Mouse (Mus musculus): ENCODE data around the gene a. TPM values are rescaled to one million over a fixed set of nuclear protein-coding genes. Genes with fewer than 3 reads are reported as not detected.
"Not testable (repeated sequence)": the region's sequence is repeated elsewhere in the genome, so short reads cannot be mapped to it uniquely, and the experiment has no call there.

The a gene
- polyA plus RNA-seq, 1 experiment from 2014 or later, result 1.3 TPM

- ATAC-seq (ENCODE audit: low FRiP score) (no peak), DNase-seq (ENCODE audit: low spot score) (no peak)
- Histone ChIP-seq H3K27ac (ENCODE audit: low read depth, low read length) (no peak overlapping the region), H3K4me1 (replicated peaks; ENCODE audit: control insufficient read depth, insufficient read depth, low read length) (no peaks in the 10 kb centered on the region), H3K9me3 (ENCODE audit: control insufficient read depth, low read length) (no peaks in the 10 kb centered on the region), H3K9ac (ENCODE audit: low read depth, low read length) (no peak overlapping the region), H3K36me3 (ENCODE audit: control insufficient read depth, insufficient read depth, low read length) (no peaks in the 10 kb centered on the region), H3K4me3 (ENCODE audit: low read depth, low read length) (no peak overlapping the region), H3K4me2 (replicated peaks; ENCODE audit: low read depth, low read length) (no peak overlapping the region), H3K27me3 (ENCODE audit: control insufficient read depth, insufficient read depth, low read length) (no peaks in the 10 kb centered on the region)
- WGBS, result 85% methylated on average over 5 of the region's 5 CpGs
Measured at GRCm38 (mm10) chr2:154959486-154959885, 168.3 kb downstream of the a start.

- Histone ChIP-seq H3K4me3 (ENCODE audit: low read depth, low read length) (no peak overlapping the region), H3K4me2 (replicated peaks; ENCODE audit: low read depth, low read length) (no peak overlapping the region), H3K9ac (ENCODE audit: low read depth, low read length) (no peak overlapping the region), H3K27me3 (ENCODE audit: control insufficient read depth, insufficient read depth, low read length) (no peaks in the 10 kb centered on the region), H3K4me1 (replicated peaks; ENCODE audit: control insufficient read depth, insufficient read depth, low read length) (no peaks in the 10 kb centered on the region), H3K36me3 (ENCODE audit: control insufficient read depth, insufficient read depth, low read length) (no peaks in the 10 kb centered on the region), H3K27ac (ENCODE audit: low read depth, low read length) (no peak overlapping the region), H3K9me3 (ENCODE audit: control insufficient read depth, low read length) (no peaks in the 10 kb centered on the region)
- ATAC-seq (ENCODE audit: low FRiP score) (no peak), DNase-seq (ENCODE audit: low spot score) (no peak)
- WGBS, result 89% methylated on average over 3 of the region's 3 CpGs
Measured at GRCm38 (mm10) chr2:154959909-154960308, 168.7 kb downstream of the a start.

DNA sequence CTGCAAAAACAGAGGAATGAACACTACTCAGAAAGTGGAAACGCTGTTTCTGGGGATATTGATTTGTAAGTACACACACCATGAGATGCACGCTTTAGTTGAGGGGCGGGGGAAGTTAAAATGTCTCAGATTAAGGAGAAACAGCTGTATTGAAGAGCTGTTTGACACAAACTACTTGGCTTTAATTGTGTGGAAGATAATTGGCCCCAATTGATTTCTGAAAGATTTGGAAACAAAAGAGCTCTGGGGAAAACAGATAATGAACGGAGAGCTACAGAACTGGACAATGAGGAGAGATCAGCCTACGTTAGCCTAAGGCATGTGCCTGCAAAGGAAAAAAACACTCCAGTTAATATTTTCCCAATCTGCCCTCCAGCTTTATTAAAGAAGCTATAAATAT lies 172.0 kb downstream of the a start:
- H3K4me3 ChIP-seq (ENCODE audit: low read depth, low read length), result no peak overlapping the region
- H3K4me2 ChIP-seq (replicated peaks; ENCODE audit: low read depth, low read length), result no peak overlapping the region
- ATAC-seq (ENCODE audit: low FRiP score), result no peak
- DNase-seq (ENCODE audit: low spot score), result no peak
- no peaks in the 10 kb centered on the region for H3K36me3 ChIP-seq (ENCODE audit: control insufficient read depth, insufficient read depth, low read length)
- H3K4me1 ChIP-seq (replicated peaks; ENCODE audit: control insufficient read depth, insufficient read depth, low read length), result no peaks in the 10 kb centered on the region
- no peak overlapping the region for H3K9ac ChIP-seq (ENCODE audit: low read depth, low read length)
- 50% methylated on average over 5 of the region's 5 CpGs for WGBS
- H3K9me3 ChIP-seq (ENCODE audit: control insufficient read depth, low read length), result no peaks in the 10 kb centered on the region
- no peak overlapping the region for H3K27ac ChIP-seq (ENCODE audit: low read depth, low read length)
- H3K27me3 ChIP-seq (ENCODE audit: control insufficient read depth, insufficient read depth, low read length), result no peaks in the 10 kb centered on the region

DNA sequence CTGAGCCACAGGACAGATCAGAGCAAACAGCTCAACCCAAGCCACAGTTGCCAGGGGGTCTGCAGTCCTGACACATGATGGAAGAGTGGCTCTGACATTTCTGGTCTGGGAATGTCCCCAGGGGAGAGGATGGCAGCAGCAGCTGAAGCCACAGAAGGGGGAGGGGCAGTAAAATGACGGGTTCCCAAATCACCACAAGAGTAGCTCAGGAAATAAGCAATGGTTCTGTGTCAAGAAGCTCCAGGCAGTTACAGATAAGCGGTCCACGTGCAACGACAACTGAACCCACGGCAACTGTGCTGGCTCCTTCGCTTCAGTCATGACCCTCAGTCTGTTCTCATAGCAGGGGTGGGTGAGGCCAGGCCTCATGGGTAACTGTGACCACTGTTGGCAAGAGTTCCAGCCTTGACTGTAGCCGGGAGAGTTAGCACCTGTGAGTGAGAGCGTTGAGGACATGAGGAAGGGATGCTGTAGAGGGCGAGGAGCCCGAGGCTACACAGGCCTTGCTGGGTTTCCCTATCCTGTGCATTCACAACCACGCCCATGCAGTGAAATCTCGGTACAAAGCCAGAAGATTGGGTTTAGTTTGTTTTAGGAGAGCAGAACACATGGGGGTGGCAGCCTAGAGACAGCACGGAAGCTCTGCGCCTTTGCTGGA lies 178.7 kb downstream of the a start:
- H3K9ac ChIP-seq (ENCODE audit: low read depth, low read length); H3K9me3 ChIP-seq (ENCODE audit: control insufficient read depth, low read length); H3K4me3 ChIP-seq (ENCODE audit: low read depth, low read length); H3K27ac ChIP-seq (ENCODE audit: low read depth, low read length); H3K4me2 ChIP-seq (replicated peaks; ENCODE audit: low read depth, low read length); H3K36me3 ChIP-seq (ENCODE audit: control insufficient read depth, insufficient read depth, low read length); H3K27me3 ChIP-seq (ENCODE audit: control insufficient read depth, insufficient read depth, low read length); H3K4me1 ChIP-seq (replicated peaks; ENCODE audit: control insufficient read depth, insufficient read depth, low read length): not testable (repeated sequence)
- peak; percentile 30 for DNase-seq (ENCODE audit: low spot score)
- 0 out of 2 replicates have a peak, but pooled peaks have one; percentile 14 for ATAC-seq (ENCODE audit: low FRiP score)
- 68% methylated on average over 14 of the region's 14 CpGs for WGBS

- Histone ChIP-seq H3K9me3 (ENCODE audit: control insufficient read depth, low read length) (no peaks in the 10 kb centered on the region), H3K27me3 (ENCODE audit: control insufficient read depth, insufficient read depth, low read length) (no peaks in the 10 kb centered on the region), H3K36me3 (ENCODE audit: control insufficient read depth, insufficient read depth, low read length) (no peaks in the 10 kb centered on the region), H3K4me3 (ENCODE audit: low read depth, low read length) (no peak overlapping the region), H3K27ac (ENCODE audit: low read depth, low read length) (no peak overlapping the region), H3K4me1 (replicated peaks; ENCODE audit: control insufficient read depth, insufficient read depth, low read length) (no peaks in the 10 kb centered on the region), H3K4me2 (replicated peaks; ENCODE audit: low read depth, low read length) (no peak overlapping the region), H3K9ac (ENCODE audit: low read depth, low read length) (no peak overlapping the region)
- no peak for DNase-seq (ENCODE audit: low spot score)
- ATAC-seq (ENCODE audit: low FRiP score), result no peak
- WGBS, result 74% methylated on average over 18 of the region's 18 CpGs
Measured at GRCm38 (mm10) chr2:154971919-154972692, 180.9 kb downstream of the a start.

- H3K4me2 ChIP-seq (replicated peaks; ENCODE audit: low read depth, low read length), result no peak overlapping the region
- H3K4me1 ChIP-seq (replicated peaks; ENCODE audit: control insufficient read depth, insufficient read depth, low read length), result no peaks in the 10 kb centered on the region
- 81% methylated on average over 5 of the region's 5 CpGs for WGBS
- H3K4me3 ChIP-seq (ENCODE audit: low read depth, low read length), result no peak overlapping the region
- no peak overlapping the region for H3K9ac ChIP-seq (ENCODE audit: low read depth, low read length)
- no peaks in the 10 kb centered on the region for H3K27me3 ChIP-seq (ENCODE audit: control insufficient read depth, insufficient read depth, low read length)
- H3K9me3 ChIP-seq (ENCODE audit: control insufficient read depth, low read length), result no peaks in the 10 kb centered on the region
- ATAC-seq (ENCODE audit: low FRiP score) (no peak), DNase-seq (ENCODE audit: low spot score) (no peak)
- no peaks in the 10 kb centered on the region for H3K36me3 ChIP-seq (ENCODE audit: control insufficient read depth, insufficient read depth, low read length)
- no peak overlapping the region for H3K27ac ChIP-seq (ENCODE audit: low read depth, low read length)
Measured at GRCm38 (mm10) chr2:154972981-154973380, 181.8 kb downstream of the a start.

DNA sequence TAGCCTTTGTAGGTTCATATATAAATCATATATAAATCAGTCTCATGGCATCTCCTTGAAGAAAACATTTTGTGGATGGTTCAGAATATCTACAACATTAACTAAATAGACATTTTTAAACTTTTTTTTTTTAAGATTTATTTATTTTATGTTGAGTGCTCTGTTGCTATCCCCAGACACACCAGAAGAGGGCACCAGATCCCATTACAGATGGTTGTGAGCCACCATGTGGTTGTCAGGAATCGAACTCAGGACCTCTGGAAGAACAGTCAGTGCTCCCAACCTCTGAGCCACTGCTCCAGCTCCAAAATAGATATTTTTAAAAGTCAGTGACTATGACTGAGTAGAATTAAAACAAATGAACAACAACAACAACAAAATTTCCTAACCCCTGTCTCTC lies 195.4 kb downstream of the a start:
- Histone ChIP-seq H3K4me3 (ENCODE audit: low read depth, low read length) (no peak overlapping the region), H3K27ac (ENCODE audit: low read depth, low read length) (no peak overlapping the region), H3K9ac (ENCODE audit: low read depth, low read length) (no peak overlapping the region), H3K9me3 (ENCODE audit: control insufficient read depth, low read length) (no peaks in the 10 kb centered on the region), H3K4me1 (replicated peaks; ENCODE audit: control insufficient read depth, insufficient read depth, low read length) (no peaks in the 10 kb centered on the region), H3K27me3 (ENCODE audit: control insufficient read depth, insufficient read depth, low read length) (no peaks in the 10 kb centered on the region), H3K4me2 (replicated peaks; ENCODE audit: low read depth, low read length) (no peak overlapping the region), H3K36me3 (ENCODE audit: control insufficient read depth, insufficient read depth, low read length) (no peaks in the 10 kb centered on the region)
- ATAC-seq (ENCODE audit: low FRiP score), result no peak
- DNase-seq (ENCODE audit: low spot score), result no peak
- 61% methylated on average over 1 of the region's 1 CpGs for WGBS

DNA sequence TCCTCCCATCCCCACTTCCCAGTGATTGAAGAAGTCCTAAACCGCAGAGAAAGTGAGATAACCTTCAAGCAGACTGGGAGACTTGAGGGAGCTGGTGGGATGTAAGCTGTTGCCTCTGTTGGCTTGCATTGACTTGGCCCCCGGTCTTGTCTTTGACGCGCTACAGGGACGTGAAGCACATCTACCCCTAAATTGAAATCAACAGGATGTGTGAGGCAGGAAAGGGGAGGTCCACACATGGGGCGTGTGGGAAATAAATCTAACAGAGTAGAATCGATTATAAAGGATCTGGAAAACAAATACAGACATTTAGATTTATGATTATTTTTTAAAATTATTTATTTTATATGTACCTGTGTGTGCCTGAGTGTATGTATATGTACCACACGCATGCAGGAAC lies 200.2 kb downstream of the a start:
- no peaks in the 10 kb centered on the region for H3K36me3 ChIP-seq (ENCODE audit: control insufficient read depth, insufficient read depth, low read length)
- no peak overlapping the region for H3K9ac ChIP-seq (ENCODE audit: low read depth, low read length)
- H3K4me1 ChIP-seq (replicated peaks; ENCODE audit: control insufficient read depth, insufficient read depth, low read length), result no peaks in the 10 kb centered on the region
- H3K4me2 ChIP-seq (replicated peaks; ENCODE audit: low read depth, low read length), result no peak overlapping the region
- H3K9me3 ChIP-seq (ENCODE audit: control insufficient read depth, low read length), result no peaks in the 10 kb centered on the region
- no peak overlapping the region for H3K4me3 ChIP-seq (ENCODE audit: low read depth, low read length)
- 87% methylated on average over 8 of the region's 8 CpGs for WGBS
- no peaks in the 10 kb centered on the region for H3K27me3 ChIP-seq (ENCODE audit: control insufficient read depth, insufficient read depth, low read length)
- H3K27ac ChIP-seq (ENCODE audit: low read depth, low read length), result no peak overlapping the region
- DNase-seq (ENCODE audit: low spot score) (no peak), ATAC-seq (ENCODE audit: low FRiP score) (no peak)

DNA sequence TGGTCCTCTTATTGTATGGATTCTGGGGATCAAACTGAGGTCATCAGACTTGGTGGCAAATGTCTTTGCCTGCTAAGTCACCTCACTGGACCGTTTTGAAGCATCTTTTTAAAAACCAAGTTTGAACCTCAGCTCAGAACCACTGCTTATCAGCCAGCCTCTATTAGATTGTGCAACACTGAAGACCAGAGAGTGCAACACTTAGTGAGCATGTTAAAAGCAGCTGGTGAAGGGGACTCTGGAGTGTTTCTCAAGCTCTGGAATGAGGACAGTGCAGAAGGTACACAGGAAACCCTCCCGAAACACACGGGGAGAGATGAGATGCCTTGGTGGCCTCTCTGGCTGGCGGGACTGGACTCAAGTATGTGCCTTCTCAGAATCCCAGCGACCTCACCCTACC lies 200.9 kb downstream of the a start:
- H3K27me3 ChIP-seq (ENCODE audit: control insufficient read depth, insufficient read depth, low read length), result no peaks in the 10 kb centered on the region
- H3K4me2 ChIP-seq (replicated peaks; ENCODE audit: low read depth, low read length), result no peak overlapping the region
- no peak overlapping the region for H3K9ac ChIP-seq (ENCODE audit: low read depth, low read length)
- H3K9me3 ChIP-seq (ENCODE audit: control insufficient read depth, low read length), result no peaks in the 10 kb centered on the region
- WGBS, result 83% methylated on average over 5 of the region's 5 CpGs
- H3K4me3 ChIP-seq (ENCODE audit: low read depth, low read length), result no peak overlapping the region
- no peak for ATAC-seq (ENCODE audit: low FRiP score)
- no peak for DNase-seq (ENCODE audit: low spot score)
- H3K36me3 ChIP-seq (ENCODE audit: control insufficient read depth, insufficient read depth, low read length), result no peaks in the 10 kb centered on the region
- no peak overlapping the region for H3K27ac ChIP-seq (ENCODE audit: low read depth, low read length)
- H3K4me1 ChIP-seq (replicated peaks; ENCODE audit: control insufficient read depth, insufficient read depth, low read length), result no peaks in the 10 kb centered on the region
